Mouse (Mus musculus): ENCODE measurements around the gene Ankrd2.
"Not testable (repeated sequence)": the region's sequence is repeated elsewhere in the genome, so short reads cannot be mapped to it uniquely, and the experiment has no call there.

Gene Ankrd2

DNA sequence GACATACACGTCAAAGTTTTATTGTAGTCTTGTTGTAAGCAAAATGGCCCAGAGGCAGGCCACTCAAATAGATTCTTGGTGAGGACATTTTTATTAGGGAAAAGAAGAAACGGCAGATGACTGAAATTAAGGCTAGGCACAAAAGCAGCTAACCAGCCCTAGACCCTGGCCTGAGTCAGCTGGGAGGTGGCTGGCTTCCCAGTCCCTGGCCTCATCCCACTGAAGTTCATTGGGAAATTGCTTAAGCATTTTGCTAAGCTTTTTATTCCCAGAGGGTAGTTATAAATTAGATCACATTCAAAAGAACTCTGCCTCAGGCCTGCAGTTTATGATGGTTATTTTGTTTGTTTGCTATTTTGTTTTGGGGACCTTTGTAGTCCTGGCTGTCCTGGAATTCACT lies 20.1 kb downstream of the Ankrd2 start:
- peak; percentile 91 for DNase-seq (ENCODE audit: low read depth)

DNA sequence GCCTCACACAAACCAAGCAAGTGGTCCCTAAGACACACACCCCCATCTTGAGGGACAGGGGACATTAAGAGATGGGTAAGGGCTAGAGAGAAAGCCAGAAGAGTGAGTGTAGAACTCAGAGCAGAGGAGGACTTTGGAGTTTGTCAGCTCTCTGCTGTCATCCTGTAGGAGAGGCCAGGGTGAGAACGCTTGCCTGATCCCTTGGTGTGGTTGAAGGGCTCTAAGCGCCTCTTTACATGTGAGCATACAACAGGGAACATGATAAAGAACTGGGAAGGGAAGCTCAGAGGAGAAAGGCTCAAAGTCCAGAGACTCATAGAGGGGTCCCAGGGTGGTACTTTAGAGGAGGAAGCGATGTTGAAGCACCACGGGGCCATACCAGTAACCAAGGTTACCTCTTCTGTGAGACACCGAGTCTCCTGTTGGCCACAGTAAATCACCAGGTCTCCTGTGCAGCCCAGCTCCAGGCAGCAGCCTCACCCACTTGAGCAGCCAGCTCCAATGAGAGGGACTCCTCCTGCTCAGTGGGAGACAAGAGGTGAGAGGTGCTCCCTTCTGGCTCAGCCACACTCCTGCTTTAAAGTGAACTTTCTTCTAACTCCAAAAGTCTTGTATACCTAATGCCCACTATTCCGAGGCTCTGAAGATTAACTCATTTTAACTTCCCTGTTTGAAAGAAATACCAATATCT lies 21.1 kb downstream of the Ankrd2 start:
- no peak for DNase-seq (ENCODE audit: low read depth)

DNA sequence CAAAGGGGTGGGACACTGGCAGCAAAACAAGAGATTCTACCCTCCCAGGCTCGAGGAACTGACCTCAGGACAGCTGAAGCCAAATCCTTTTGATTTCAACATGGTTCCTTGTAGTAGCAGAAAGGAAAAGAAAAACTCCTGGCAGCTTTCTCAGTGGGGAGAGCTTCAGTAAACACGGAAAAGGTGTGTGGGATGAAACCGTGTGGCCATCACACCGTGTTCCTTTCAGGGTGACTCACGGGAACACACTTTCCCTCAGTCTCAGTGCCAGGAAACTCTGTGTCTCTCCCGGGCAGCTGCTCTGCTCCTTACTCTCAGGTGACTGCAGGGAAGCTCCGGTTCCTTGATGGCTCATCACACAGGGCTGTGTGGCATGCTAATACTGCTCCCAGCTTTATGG lies 22.6 kb downstream of the Ankrd2 start:
- no peak for DNase-seq (ENCODE audit: low read depth)

DNA sequence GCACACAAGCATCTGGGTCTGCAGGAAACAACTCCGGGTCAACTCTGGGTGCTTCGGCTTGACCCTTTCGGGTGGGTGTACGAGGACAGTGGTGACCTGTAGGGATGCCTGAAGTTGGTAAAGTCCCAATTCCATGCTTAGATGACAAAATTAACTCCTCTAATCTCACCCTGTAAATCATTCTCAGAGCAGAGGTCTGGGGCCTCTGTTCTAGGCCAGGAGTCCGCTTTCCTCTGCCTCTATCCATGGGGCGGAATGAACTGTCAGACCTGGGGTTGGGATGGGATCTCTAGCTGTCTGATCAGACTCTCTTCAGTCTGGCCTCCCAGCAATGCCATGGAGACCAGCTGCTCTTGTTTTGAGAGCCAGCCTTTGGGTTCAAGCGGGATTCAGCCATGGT lies 25.6 kb downstream of the Ankrd2 start:
- DNase-seq (ENCODE audit: low read depth): no peak

DNA sequence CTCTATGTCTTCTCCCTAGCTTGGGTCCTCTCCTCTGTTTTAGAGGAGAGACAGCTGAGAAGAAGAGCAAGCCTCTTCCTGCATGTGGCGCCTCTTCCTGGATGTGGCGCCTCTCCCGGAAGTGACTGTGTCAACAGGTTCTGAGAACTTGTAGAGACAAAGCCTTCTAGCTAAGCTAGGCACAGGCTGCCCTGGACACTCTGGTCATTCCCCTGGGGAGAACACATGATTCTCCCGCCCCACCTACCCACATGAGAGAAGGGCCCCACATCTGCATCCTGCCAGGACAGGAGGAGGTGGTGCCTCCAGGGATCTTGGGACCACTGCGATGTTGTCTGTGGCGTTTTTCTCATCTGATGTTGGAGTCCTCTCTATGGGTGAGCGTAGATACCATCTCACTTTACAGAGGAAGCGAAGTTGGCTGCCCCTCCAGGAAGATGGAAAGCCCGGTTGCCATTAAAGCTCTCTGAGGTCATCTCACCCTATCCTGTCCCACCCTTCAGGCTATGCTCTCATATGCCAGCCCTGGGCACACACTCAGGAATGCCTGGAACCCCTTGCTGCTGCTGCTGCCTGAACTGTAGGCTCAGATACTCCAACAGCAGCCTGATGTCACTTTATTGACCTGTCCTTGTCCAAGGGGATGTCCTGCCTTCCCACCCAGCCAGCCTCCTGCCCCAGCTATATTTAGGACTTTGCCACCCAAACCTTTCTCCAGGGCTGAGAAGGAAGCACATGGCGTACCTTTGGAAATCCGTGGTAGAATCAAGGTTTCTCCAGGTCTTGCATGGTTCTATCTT lies 32.8 kb downstream of the Ankrd2 start:
- no peak for DNase-seq (ENCODE audit: low read depth)

DNA sequence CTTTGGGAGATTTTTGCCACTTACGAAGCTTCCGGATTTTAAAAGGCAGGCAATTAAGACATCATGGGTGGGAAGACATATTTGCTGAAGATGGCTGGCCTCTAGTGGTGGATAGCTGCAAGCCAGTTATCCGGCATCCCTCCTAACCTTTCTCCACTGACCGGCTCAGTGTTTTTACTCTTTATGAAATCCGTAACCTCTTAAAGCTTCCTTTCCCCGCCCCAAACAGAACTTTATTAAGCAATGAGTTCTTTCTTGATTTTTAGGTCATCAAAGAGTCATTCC lies 33.4 kb downstream of the Ankrd2 start:
- DNase-seq (ENCODE audit: low read depth): peak; percentile 73

DNA sequence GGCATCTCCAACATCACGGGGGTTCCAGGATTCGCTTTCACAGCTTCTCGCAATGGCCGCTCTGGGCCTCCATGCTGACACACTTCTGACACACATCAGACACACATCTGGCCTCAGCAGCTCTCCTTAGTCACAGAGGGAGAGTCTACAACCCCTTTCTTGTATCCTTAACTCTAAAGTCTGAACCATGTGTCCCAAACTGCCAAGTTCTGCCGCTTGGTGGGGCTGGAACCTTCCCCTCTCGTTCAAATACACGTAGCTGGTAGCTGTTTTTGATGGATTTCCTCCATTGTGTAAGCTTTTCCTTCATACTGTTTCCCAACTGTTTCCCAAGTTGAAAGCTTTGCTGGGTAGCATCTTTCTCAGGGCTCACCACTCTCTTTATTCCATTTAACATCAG lies 35.4 kb downstream of the Ankrd2 start:
- peak; percentile 78 for DNase-seq (ENCODE audit: low read depth)

DNA sequence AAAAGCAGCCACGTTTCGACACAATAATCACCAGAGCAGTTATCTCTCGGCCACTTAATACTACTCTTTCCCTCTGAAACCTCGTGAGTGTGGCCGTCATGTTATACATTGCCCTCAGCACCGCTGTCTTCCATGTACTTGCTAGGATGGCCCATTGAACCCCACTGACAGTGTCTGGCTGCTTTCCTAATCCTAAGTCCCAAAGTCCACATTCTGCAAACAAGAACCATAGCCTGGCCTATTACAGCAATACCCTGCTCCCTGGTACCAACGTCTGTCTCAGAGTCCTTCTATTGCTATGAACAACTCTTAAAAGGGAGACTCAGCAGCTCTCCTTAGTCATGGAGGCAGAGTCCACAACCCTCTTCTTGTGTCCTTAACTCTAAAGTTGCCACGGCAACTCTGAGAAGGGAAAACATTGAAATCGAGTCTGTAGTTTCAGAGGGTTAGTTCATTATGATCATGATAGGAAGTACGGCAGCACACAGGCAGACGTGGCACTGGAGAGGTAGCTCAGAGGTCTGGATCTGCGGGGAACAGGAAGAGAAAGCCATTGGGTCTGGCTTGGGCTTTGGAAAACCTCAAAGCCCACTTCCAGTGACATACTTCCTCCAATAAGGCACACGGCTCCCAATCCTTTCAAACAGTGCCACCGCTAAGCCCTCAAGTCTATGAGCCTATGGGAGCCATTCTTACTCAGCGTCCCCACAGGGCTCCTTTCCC lies 36.2 kb downstream of the Ankrd2 start:
- DNase-seq (ENCODE audit: low read depth): no peak

DNA sequence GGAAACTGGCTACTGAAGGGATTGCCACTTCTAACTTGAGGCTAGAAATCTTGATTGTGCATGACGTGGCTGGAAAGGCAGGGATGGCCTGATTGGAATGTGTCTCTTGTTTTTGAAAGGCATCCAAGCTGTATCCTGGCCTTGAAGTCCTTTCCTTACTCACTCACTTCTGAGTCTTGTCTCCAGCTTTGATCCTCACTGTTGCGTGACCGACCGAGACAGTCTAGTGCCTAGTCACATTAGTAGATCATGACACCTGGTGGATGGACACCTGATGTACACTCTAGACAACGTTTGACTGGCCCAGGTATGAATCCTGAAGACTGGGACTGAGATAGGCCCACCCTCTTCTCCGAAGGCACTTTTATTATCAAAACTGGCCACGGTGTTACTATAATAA lies 37.0 kb downstream of the Ankrd2 start:
- no peak for DNase-seq (ENCODE audit: low read depth)

DNA sequence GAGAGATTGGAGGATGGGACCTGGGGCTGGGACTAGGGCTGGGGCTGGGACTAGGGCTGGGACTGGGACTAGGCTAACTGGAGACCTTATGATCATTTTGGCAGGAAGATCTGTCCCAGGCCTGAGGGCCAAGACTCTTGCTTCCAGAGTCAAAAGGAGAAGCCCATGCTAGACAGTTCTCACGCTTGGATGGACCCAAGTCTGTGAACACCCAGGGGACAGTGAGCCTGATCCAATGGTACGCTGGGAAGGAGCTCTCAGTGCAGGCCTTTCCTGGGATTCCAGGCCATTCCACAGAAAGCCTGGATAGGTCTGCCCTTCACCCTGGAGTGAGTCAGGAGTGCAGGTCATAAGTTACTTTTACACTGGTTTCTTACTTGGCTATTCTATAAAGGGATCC lies 39.3 kb downstream of the Ankrd2 start:
- no peak for DNase-seq (ENCODE audit: low read depth)

DNA sequence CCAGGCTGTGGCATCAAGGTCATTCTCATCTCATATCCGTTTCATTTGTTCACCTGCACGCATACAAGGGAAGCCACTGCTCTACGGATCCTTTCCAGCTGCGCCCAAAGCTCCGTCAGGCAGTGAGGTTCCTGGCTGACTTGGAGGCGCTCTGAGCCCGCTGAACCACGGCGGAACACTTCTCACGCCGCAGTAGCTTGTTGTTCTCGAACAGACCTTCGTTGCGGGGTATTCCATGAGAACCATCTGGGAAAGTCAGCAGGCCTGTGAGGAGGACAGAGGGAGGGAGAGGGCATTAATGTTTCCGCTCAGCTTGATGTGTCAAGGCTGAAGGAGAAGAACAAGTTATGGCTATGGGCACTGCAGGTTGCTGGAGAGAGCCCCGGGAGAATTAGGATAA lies 40.2 kb downstream of the Ankrd2 start:
- no peak for DNase-seq (ENCODE audit: low read depth)

DNA sequence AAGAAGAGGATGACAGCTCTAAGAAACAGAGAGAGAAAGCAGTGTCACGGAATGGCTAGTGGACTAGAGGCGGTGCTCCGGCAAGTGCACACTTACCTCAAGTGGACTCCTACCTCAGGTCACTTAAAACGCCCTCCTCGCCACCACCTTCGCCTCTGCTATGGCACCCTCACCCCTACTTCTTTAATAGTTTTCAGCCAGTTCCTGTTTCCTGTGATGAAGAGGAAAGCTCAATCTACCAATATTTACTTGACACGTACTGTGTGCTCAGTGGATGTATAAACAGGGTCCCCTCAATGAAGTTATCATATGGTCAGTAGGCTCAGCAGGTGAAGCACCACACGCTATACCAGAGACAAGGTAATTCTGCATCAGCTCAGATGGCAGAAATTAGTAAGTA lies 42.8 kb downstream of the Ankrd2 start:
- no peak for DNase-seq (ENCODE audit: low read depth)

DNA sequence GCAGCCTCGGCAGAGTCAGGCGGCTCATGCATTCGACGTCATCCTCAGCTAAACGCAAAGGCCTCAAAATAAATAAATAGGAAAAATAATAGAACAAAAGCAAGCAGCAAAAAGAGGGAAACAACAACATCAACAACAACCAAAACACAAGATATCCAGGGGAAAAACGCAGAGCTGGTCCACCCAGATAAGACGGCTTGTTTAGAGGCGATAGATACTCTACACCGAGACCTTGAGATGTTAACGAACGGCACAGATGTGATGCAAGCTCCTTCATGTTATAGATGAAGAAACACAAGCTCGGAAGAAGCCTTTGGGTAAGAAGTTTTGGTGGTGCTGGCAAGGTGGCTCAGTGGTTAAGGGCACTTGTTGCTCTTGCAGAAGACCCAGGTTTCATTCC lies 43.2 kb downstream of the Ankrd2 start:
- DNase-seq (ENCODE audit: low read depth): no peak

DNA sequence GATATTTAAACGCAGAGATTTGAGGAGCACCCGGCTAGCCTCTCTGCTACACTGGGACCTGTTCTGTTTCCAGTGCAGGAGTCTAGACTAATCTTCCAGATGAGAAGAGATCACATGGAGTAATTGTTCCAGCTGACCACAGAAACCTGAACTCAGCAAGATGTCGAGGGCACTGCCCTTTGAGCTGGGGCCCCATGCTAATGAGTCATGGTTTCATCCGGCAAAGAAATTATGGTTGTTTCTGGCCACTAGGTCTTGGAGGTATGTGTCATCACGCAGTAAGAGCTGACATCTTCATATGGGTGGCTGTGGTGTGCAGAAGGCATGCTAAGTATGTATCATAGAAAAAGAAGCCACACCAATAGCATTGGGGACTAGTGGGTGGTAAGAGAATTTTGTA lies 44.1 kb downstream of the Ankrd2 start:
- DNase-seq (ENCODE audit: low read depth): peak; percentile 72

DNA sequence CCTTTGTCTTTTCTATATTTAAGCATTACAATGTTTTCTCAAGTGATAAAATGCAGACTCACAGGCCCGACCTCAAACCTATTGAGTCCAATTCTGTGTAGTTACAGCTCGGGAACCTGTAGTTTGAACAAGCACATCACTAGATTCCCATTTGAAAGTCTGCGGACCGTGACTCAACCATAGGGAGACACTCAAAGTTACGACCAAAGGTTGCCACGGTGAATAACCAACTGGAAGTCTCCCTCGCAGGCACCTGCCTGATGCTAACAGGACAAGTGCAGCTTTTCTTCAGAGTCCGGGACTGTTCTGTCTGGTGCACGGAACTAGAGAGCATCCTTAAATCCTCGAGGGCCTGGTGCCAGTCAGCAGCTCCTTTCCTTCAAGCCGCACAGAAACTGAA lies 44.7 kb downstream of the Ankrd2 start:
- DNase-seq (ENCODE audit: low read depth): no peak

DNA sequence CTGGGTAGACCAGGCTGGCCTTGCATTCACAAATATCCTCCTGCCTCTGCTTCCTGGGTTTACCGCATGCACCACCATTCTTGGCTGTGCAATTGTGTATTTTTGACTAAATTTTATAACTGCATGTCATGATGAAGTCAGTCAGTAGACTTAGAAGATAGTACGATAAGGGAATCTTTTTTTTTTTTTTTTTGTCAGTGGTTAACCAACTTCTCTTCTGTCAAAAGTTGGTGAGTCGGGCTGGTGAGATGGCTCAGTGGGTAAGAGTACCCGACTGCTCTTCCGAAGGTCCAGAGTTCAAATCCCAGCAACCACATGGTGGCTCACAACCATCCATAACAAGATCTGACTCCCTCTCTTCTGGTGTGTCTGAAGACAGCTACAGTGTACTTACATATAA lies 45.8 kb downstream of the Ankrd2 start:
- not testable (repeated sequence) for DNase-seq (ENCODE audit: low read depth)

DNA sequence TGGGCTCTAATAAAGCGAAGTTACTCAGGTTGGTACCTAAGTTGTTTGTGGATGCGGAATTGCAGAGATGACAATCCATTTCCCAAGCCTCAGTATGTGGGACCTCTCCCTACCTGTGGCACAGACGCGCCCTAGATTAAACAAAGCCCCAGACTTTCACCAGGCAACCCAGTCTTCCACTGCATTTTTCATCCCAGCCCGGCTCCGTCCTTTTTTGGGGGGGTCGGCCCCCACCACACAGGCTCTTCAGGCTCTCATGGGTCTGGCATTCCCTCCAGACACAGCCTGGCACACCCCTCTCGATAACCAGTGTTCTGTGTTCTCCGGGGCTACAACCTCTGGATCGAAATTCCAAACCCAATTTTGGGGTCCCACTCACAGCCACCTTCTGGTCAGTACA lies 49.9 kb downstream of the Ankrd2 start:
- no peak for DNase-seq (ENCODE audit: low read depth)

DNA sequence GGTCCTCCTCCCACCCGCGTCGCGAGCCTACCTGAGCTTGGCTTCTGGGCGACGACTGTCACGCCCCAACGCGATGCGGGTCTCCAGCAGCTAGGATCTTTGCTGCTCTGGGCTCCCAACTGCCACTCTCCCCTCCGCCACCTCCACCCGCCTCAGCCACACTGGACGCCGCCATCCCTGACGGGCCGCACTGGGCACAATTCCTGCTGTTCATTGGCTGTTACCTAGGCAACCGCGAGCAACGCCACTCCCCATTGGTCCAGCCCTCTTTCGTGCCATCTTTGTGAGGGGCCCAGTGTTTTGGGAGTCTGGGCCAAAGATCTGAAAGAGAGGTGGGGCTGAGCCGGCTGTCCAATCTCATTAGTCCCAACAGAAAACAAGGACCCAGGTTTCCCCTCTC lies 50.4 kb downstream of the Ankrd2 start, which contains the start of gene Morn4:
Gene Morn4 (minus strand): TSS at position 192 of the 400 bp plus-strand sequence.
- DNase-seq (ENCODE audit: low read depth): peak; percentile 98

DNA sequence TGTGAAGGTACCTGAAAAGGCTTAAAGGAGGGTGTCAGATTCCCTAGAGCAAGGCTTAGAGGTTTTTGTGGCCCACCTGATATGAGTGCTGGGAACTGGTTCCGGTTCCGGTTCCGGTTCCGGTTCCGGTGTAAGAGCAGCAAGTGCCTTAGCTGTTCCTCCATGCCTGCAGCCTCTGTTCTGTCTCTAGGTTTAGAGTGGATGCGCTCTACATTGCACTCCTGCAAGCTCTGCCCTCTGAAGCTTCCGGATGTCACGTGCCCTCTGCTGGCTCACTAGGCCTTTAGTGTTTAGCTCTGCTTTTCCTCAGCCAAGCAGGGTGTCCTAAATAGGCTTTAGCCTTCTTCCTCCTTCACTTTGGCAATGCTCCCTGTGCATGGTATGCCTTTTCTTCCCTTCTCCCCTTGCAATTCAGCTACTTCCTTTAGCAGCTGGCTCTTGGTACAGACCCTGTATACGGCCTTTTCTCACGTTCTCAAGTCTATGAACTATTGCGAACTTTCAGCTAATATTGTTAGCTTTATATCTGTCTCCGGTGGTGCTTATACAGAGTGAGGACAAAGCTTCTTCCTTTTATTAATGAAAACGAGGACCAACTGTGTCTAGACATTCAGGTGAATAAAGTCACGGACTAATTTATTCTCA lies 53.4 kb downstream of the Ankrd2 start:
- peak; percentile 71 for DNase-seq (ENCODE audit: low read depth)

DNA sequence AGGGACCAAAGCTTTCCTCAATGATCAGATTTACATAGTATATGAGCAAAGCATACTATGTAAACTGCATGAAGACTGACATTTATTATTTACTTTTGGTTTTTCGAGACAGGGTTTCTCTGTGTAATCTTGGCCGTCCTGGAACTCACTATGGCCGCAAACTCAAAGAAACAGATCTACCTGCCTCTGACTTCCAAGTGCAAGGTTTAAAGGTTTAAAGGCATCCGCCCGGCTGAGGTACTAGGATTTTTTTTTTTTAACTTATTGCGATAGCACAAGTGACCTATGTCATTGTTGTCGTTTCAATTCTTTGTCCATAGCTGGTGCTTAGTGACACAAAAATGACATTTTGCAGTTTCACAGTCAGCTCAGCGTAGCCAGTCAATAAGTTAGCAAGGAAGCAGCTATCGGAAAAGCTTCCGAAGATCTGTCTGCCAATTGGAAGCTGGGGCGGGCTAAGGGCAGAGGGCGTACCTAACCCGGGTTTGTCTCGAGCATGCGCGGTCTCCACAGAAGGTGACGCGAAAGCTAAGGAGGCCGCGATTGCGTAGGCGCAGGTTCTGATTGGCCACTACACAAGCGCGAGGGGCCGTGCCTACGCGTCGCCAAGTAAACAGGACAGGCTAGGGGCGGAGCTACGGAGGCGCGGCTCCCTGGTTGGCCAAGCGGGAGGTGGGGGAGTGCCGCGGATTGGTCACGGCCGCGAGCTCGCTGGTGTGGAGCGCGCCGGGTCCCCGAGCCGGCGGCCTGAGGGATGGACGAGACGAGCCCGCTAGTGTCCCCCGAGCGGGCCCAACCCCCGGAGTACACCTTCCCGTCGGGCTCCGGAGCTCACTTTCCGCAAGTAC lies 54.2 kb downstream of the Ankrd2 start, which contains the start of gene Pi4k2a:
Gene Pi4k2a (plus strand): TSS at position 723 of the 848 bp plus-strand sequence.
- peak; percentile 100 for DNase-seq (ENCODE audit: low read depth)

DNA sequence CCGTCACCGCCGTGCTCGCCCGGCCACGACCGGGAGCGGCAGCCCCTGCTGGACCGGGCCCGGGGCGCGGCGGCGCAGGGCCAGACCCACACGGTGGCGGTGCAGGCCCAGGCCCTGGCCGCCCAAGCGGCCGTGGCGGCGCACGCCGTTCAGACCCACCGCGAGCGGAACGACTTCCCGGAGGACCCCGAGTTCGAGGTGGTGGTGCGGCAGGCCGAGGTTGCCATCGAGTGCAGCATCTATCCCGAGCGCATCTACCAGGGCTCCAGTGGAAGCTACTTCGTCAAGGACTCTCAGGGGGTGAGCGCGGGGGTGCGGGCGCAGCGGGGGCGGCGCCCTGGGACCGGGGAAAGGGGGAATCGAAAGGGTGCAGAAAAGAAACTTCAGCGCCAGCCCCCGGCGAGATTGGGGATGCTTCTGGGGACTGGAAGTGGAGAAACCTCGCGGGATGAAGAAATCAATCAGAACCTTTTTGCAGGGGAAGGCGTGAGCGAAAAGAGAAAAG lies 54.9 kb downstream of the Ankrd2 start:
- DNase-seq (ENCODE audit: low read depth): peak; percentile 81

Measured in NIH3T3 (cell line).